Mouse (Mus musculus): ENCODE results near the gene Ptprn2.

DNA sequence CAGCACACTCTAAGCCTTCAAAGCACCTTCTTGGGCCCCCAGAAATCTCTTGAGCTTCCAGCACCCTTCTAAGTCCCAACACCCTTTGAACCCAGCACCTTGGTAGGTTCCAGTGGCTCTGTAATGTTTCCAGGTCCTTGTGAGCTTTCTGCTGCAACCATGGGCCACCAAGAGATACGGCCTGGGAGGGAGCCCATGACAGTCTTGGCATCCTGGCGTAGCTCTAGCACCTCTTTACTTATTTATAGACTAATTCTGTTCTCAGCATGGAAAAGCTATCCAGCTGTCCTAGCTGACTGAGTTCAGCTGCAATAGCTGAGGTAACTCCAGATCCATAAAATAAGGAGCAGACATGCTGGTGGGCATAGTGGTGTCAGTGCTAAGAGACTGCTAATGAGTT lies 66.8 kb downstream of the Ptprn2 start:
- TF ChIP-seq CTCF (conservative IDR thresholded peaks at IDR 0.05 in 1 of 2, IDR thresholded peaks at IDR 0.05 in 1 of 2; ENCODE audit: low read depth in 2 of 2, low read length in 2 of 2) (no peak), CHD2 (IDR thresholded peaks at IDR 0.05; ENCODE audit: low read length) (no peak), RCOR1 (conservative IDR thresholded peaks at IDR 0.05; ENCODE audit: low read depth, low read length) (no peak), POLR2A (IDR thresholded peaks at IDR 0.05; ENCODE audit: low read depth, low read length) (no peak), TCF12 (IDR thresholded peaks at IDR 0.05; ENCODE audit: low read depth, low read length) (no peak), EP300 (IDR thresholded peaks at IDR 0.05; ENCODE audit: low read length) (no peak), MAX (IDR thresholded peaks at IDR 0.05; ENCODE audit: low read length) (no peak), USF2 (conservative IDR thresholded peaks at IDR 0.05; ENCODE audit: low read depth, low read length) (no peak), E2F4 (IDR thresholded peaks at IDR 0.05; ENCODE audit: insufficient replicate concordance, low read depth, low read length) (no peak), RAD21 (IDR thresholded peaks at IDR 0.05; ENCODE audit: low read depth, low read length) (no peak), ZC3H11A (IDR thresholded peaks at IDR 0.05; ENCODE audit: low read depth, low read length) (no peak)
